Mouse (Mus musculus): Measurements from ENCODE around the gene Agmat. TPM values are rescaled to one million over a fixed set of nuclear protein-coding genes. Genes with fewer than 3 reads are reported as not detected.

The Agmat gene
- polyA plus RNA-seq (2017; shearing (Covaris generic)), result not detected

GRCm38 (mm10) chr4:141746578-141747346 is at the start of gene Agmat:
Gene Agmat (plus strand): TSS chr4:141746672.

GRCm38 (mm10) chr4:141722731-141723672 is 23.5 kb upstream of the Agmat start, which contains the start of gene Ddi2:
Gene Ddi2 (minus strand): TSS chr4:141723419.

GRCm38 (mm10) chr4:141790524-141790990 is 44.1 kb downstream of the Agmat start, which contains the start of gene Dnajc16:
Gene Dnajc16 (minus strand): TSS chr4:141790931.

GRCm38 (mm10) chr4:141793282-141794151 is 47.0 kb downstream of the Agmat start, which contains the start of gene Casp9:
Gene Casp9 (plus strand): TSS chr4:141793612.

Other genes starting within 250 kb of the Agmat start
- gene Spen, start 208.1 kb upstream of the Agmat start, polyA plus RNA-seq (2017; shearing (Covaris generic)), result 7.7 TPM
- 0.29 TPM for gene Fblim1, start 140.6 kb upstream of the Agmat start, polyA plus RNA-seq (2017; shearing (Covaris generic))
- gene Tmem82, start 128.0 kb upstream of the Agmat start, polyA plus RNA-seq (2017; shearing (Covaris generic)), result 0.57 TPM
- not detected for gene Slc25a34, start 122.9 kb upstream of the Agmat start, polyA plus RNA-seq (2017; shearing (Covaris generic))
- gene Plekhm2, start 81.8 kb upstream of the Agmat start, polyA plus RNA-seq (2017; shearing (Covaris generic)), result 3.9 TPM
- 0.17 TPM for gene Rsc1a1, start 61.1 kb upstream of the Agmat start, polyA plus RNA-seq (2017; shearing (Covaris generic))
- 6.3 TPM for gene Ddi2, start 23.3 kb upstream of the Agmat start, polyA plus RNA-seq (2017; shearing (Covaris generic))
- gene Dnajc16, start 44.3 kb downstream of the Agmat start, polyA plus RNA-seq (2017; shearing (Covaris generic)), result 6.4 TPM
- gene Casp9, start 46.9 kb downstream of the Agmat start, polyA plus RNA-seq (2017; shearing (Covaris generic)), result 23.9 TPM
- gene Cela2a, start 79.5 kb downstream of the Agmat start, polyA plus RNA-seq (2017; shearing (Covaris generic)), result not detected
- not detected for gene Ctrc, start 99.7 kb downstream of the Agmat start, polyA plus RNA-seq (2017; shearing (Covaris generic))
- 21.0 TPM for gene Efhd2, start 128.2 kb downstream of the Agmat start, polyA plus RNA-seq (2017; shearing (Covaris generic))